Mouse (Mus musculus) stomach, embryonic 14.5 days (tissue): ENCODE results near the gene Pgc. TPM values are rescaled to one million over a fixed set of nuclear protein-coding genes. Genes with fewer than 3 reads are reported as not detected.

Source experiments
- ATAC-seq: fragments of 200-750 bp; cut with Nextera tagmentation; 2 replicates; pipeline ENCODE4 v1.8.0; 2017; ENCODE audit warnings: low read depth, moderate TSS enrichment; ENCODE audit not compliant: insufficient number of reproducible peaks, insufficient read depth, low FRiP score
- H3K27ac ChIP-seq: fragments of 300-500 bp; sonication (generic); 2 replicates; pipeline ENCODE4 v1.5.1; 2014; ENCODE audit warnings: mild to moderate bottlenecking, low read length, moderate library complexity, mixed read lengths
- H3K27me3 ChIP-seq: fragments of 300-500 bp; sonication (generic); 2 replicates; pipeline ENCODE4 v1.6.1; 2014; ENCODE audit warnings: low read length, control low read depth, mixed read lengths; ENCODE audit not compliant: control insufficient read depth, insufficient read depth
- H3K36me3 ChIP-seq: fragments of 300-500 bp; sonication (generic); 2 replicates; pipeline ENCODE4 v1.6.1; 2014; ENCODE audit warnings: mild to moderate bottlenecking, control low read depth, low read length, moderate library complexity, mixed read lengths; ENCODE audit not compliant: control insufficient read depth, insufficient read depth
- H3K4me1 ChIP-seq: fragments of 300-500 bp; sonication (generic); 2 replicates; pipeline ENCODE4 v1.6.1; 2014; ENCODE audit warnings: low read length, control low read depth, mixed read lengths; ENCODE audit not compliant: control insufficient read depth, insufficient read depth
- H3K4me2 ChIP-seq: fragments of 300-500 bp; sonication (generic); replicated peaks from 2 replicates; pipeline ENCODE4 v1.6.1; 2014; ENCODE audit warnings: low read depth, low read length, control low read depth
- H3K4me3 ChIP-seq: fragments of 300-500 bp; sonication (generic); 2 replicates; pipeline ENCODE4 v1.5.1; 2014; ENCODE audit warnings: low read depth, low read length, control low read depth
- H3K9ac ChIP-seq: fragments of 300-500 bp; sonication (generic); replicated peaks from 2 replicates; pipeline ENCODE4 v1.6.1; 2014; ENCODE audit warnings: low read depth, mild to moderate bottlenecking, control low read depth, low read length, moderate library complexity, mixed read lengths
- H3K9me3 ChIP-seq: fragments of 300-500 bp; sonication (generic); 2 replicates; pipeline ENCODE4 v1.6.1; 2016; ENCODE audit warnings: low read depth, low read length, control low read depth; ENCODE audit not compliant: control insufficient read depth
- WGBS: fragments of 180-500 bp; shearing (Covaris S2); extraction: QIAGEN DNeasy Blood & Tissue Kit; methylation state at CpG from one replicate; pipeline ENCODE4 v1.1.7; 2014; 5-methylcytosine and 5-hydroxymethylcytosine counted together
- polyA plus RNA-seq: library from polyadenylated mRNA; unstranded; fragments of >200 nt; fragmentation: Nextera tagmentation; extraction: Ambion mirVana; gene quantifications from 2 replicates; pipeline ENCODE4 v1.2.1, GENCODE M21; 2014

Pgc gene
- polyA plus RNA-seq, 1 experiment from 2014 or later = 36.4 TPM

GRCm38 (mm10) chr17:47702548-47703345 lies 23.9 kb upstream of the Pgc start:
- H3K36me3 ChIP-seq = peaks cover 3% of the 10 kb centered on the region; the same call in 1 of the 2 replicates
- peak; percentile 5; the same call in 1 of the 2 replicates for ATAC-seq
- H3K4me2 ChIP-seq = no peak overlapping the region
- no peak overlapping the region for H3K4me3 ChIP-seq
- H3K9ac ChIP-seq = no peak overlapping the region
- peaks cover 5% of the 10 kb centered on the region; the same call in 1 of the 2 replicates for H3K4me1 ChIP-seq
- H3K9me3 ChIP-seq = no peaks in the 10 kb centered on the region
- no peak overlapping the region for H3K27ac ChIP-seq
- no peaks in the 10 kb centered on the region for H3K27me3 ChIP-seq
- WGBS = 40% methylated on average over 28 of the region's 28 CpGs

GRCm38 (mm10) chr17:47703556-47703955 lies 23.1 kb upstream of the Pgc start:
- no peak for ATAC-seq
- Histone ChIP-seq H3K4me1 (peaks cover 5% of the 10 kb centered on the region; the same call in 1 of the 2 replicates), H3K9me3 (no peaks in the 10 kb centered on the region), H3K9ac (no peak overlapping the region), H3K27ac (no peak overlapping the region), H3K36me3 (peaks cover 3% of the 10 kb centered on the region; the same call in 1 of the 2 replicates), H3K4me2 (no peak overlapping the region), H3K27me3 (no peaks in the 10 kb centered on the region), H3K4me3 (no peak overlapping the region)
- 39% methylated on average over 20 of the region's 20 CpGs for WGBS

GRCm38 (mm10) chr17:47704692-47705091 lies 21.9 kb upstream of the Pgc start:
- Histone ChIP-seq H3K27ac (no peak overlapping the region), H3K9me3 (no peaks in the 10 kb centered on the region), H3K4me2 (no peak overlapping the region), H3K4me3 (no peak overlapping the region), H3K36me3 (peaks cover 3% of the 10 kb centered on the region; the same call in 1 of the 2 replicates), H3K27me3 (no peaks in the 10 kb centered on the region), H3K4me1 (peaks cover 8% of the 10 kb centered on the region; the same call in 1 of the 2 replicates), H3K9ac (no peak overlapping the region)
- no peak for ATAC-seq
- 80% methylated on average over 4 of the region's 4 CpGs for WGBS

- Histone ChIP-seq H3K27ac (no peak overlapping the region), H3K9me3 (no peaks in the 10 kb centered on the region), H3K9ac (no peak overlapping the region), H3K27me3 (no peaks in the 10 kb centered on the region), H3K4me2 (no peak overlapping the region), H3K36me3 (no peaks in the 10 kb centered on the region; the same call in 1 of the 2 replicates), H3K4me1 (peaks cover 8% of the 10 kb centered on the region; the same call in 1 of the 2 replicates), H3K4me3 (no peak overlapping the region)
- ATAC-seq = no peak
- WGBS = 50% methylated on average over 1 of the region's 1 CpGs
Measured at GRCm38 (mm10) chr17:47706196-47706595, 20.4 kb upstream of the Pgc start.

GRCm38 (mm10) chr17:47707961-47708360 lies 18.7 kb upstream of the Pgc start:
- Histone ChIP-seq H3K36me3 (no peaks in the 10 kb centered on the region), H3K4me1 (peaks cover 8% of the 10 kb centered on the region; the same call in 1 of the 2 replicates), H3K27me3 (no peaks in the 10 kb centered on the region), H3K9me3 (no peaks in the 10 kb centered on the region), H3K27ac (no peak overlapping the region), H3K4me3 (no peak overlapping the region), H3K4me2 (no peak overlapping the region), H3K9ac (no peak overlapping the region)
- no peak for ATAC-seq
- WGBS = 77% methylated on average over 3 of the region's 3 CpGs

- H3K4me2 ChIP-seq = no peak overlapping the region
- no peak overlapping the region for H3K4me3 ChIP-seq
- 0 out of 2 replicates have a peak overlapping the region, but pooled peaks have one; percentile 15 for H3K27ac ChIP-seq
- WGBS = 57% methylated on average over 4 of the region's 4 CpGs
- ATAC-seq = 0 out of 2 replicates have a peak, but pooled peaks have one; percentile 43
- no peaks in the 10 kb centered on the region for H3K9me3 ChIP-seq
- H3K4me1 ChIP-seq = peaks cover 8% of the 10 kb centered on the region; the same call in 1 of the 2 replicates
- no peaks in the 10 kb centered on the region for H3K36me3 ChIP-seq
- H3K9ac ChIP-seq = no peak overlapping the region
- no peaks in the 10 kb centered on the region for H3K27me3 ChIP-seq
Measured at GRCm38 (mm10) chr17:47708972-47709371, 17.7 kb upstream of the Pgc start.

GRCm38 (mm10) chr17:47710036-47710435 lies 16.6 kb upstream of the Pgc start:
- Histone ChIP-seq H3K4me1 (peaks cover 8% of the 10 kb centered on the region; the same call in 1 of the 2 replicates), H3K4me2 (no peak overlapping the region), H3K9me3 (no peaks in the 10 kb centered on the region), H3K27ac (no peak overlapping the region), H3K9ac (no peak overlapping the region), H3K4me3 (no peak overlapping the region), H3K27me3 (no peaks in the 10 kb centered on the region), H3K36me3 (no peaks in the 10 kb centered on the region)
- WGBS = 60% methylated on average over 3 of the region's 3 CpGs
- ATAC-seq = no peak

- 58% methylated on average over 6 of the region's 6 CpGs for WGBS
- peak; percentile 42; the same call in 1 of the 2 replicates for ATAC-seq
- Histone ChIP-seq H3K27me3 (no peaks in the 10 kb centered on the region), H3K9me3 (no peaks in the 10 kb centered on the region), H3K36me3 (no peaks in the 10 kb centered on the region), H3K4me1 (peaks cover 4% of the 10 kb centered on the region; the same call in 1 of the 2 replicates), H3K27ac (no peak overlapping the region), H3K4me2 (no peak overlapping the region), H3K9ac (no peak overlapping the region), H3K4me3 (no peak overlapping the region)
Measured at GRCm38 (mm10) chr17:47711883-47712282, 14.8 kb upstream of the Pgc start.
